Mouse (Mus musculus) retina, postnatal 7 days (tissue): ENCODE measurements around the gene Prss22.
"Not testable (repeated sequence)": the region's sequence is repeated elsewhere in the genome, so short reads cannot be mapped to it uniquely, and the experiment has no call there.

Experiments used
- DNase-seq: peaks from one replicate; pipeline ENCODE4 v3.0.0-alpha.2; 2012; ENCODE audit warnings: low read depth, low spot score

Gene Prss22

GRCm38 (mm10) chr17:23995421-23995820 lies 2.5 kb downstream of the Prss22 start:
- DNase-seq: no peak

GRCm38 (mm10) chr17:23994667-23995066 lies 3.2 kb downstream of the Prss22 start:
- DNase-seq: no peak

GRCm38 (mm10) chr17:23993559-23994428 lies 4.1 kb downstream of the Prss22 start:
- peak; percentile 81 for DNase-seq

- DNase-seq: no peak
Observed at GRCm38 (mm10) chr17:23992789-23993553, 4.9 kb downstream of the Prss22 start.

GRCm38 (mm10) chr17:23989802-23990201 lies 8.1 kb downstream of the Prss22 start:
- no peak for DNase-seq

- DNase-seq: no peak
Observed at GRCm38 (mm10) chr17:23984989-23985388, 12.9 kb downstream of the Prss22 start.

- DNase-seq: no peak
Observed at GRCm38 (mm10) chr17:23982912-23983311, 15.0 kb downstream of the Prss22 start.

- no peak for DNase-seq
Observed at GRCm38 (mm10) chr17:23980297-23980909, 17.5 kb downstream of the Prss22 start, which contains the start of gene Prss30. Gene Prss30, minus strand, starts transcription at chr17:23980566.

GRCm38 (mm10) chr17:23979471-23979870 lies 18.4 kb downstream of the Prss22 start:
- no peak for DNase-seq

- DNase-seq: no peak
Observed at GRCm38 (mm10) chr17:23976665-23977064, 21.2 kb downstream of the Prss22 start.

- DNase-seq: no peak
Observed at GRCm38 (mm10) chr17:23971315-23971714, 26.6 kb downstream of the Prss22 start.

- DNase-seq: peak; percentile 45
Observed at GRCm38 (mm10) chr17:23969231-23969630, 28.7 kb downstream of the Prss22 start.

GRCm38 (mm10) chr17:23968780-23969179 lies 29.1 kb downstream of the Prss22 start:
- DNase-seq: no peak

- DNase-seq: no peak
Observed at GRCm38 (mm10) chr17:23966658-23967401, 31.1 kb downstream of the Prss22 start.

GRCm38 (mm10) chr17:23965805-23966425 lies 32.0 kb downstream of the Prss22 start:
- no peak for DNase-seq

GRCm38 (mm10) chr17:23961573-23962122 lies 36.3 kb downstream of the Prss22 start:
- DNase-seq: no peak

GRCm38 (mm10) chr17:23960084-23960738 lies 37.7 kb downstream of the Prss22 start:
- DNase-seq: peak; percentile 72

GRCm38 (mm10) chr17:23955174-23955573 lies 42.7 kb downstream of the Prss22 start, which contains the start of gene Sbpl:
Gene Sbpl, minus strand, starts transcription at chr17:23955274.
- no peak for DNase-seq

- DNase-seq: not testable (repeated sequence)
Observed at GRCm38 (mm10) chr17:23950828-23951227, 47.1 kb downstream of the Prss22 start.

- no peak for DNase-seq
Observed at GRCm38 (mm10) chr17:23949068-23949467, 48.8 kb downstream of the Prss22 start.
